Mouse (Mus musculus) testis, postnatal 10 days (tissue): ENCODE measurements around the gene Tmem39b.

ENCODE experiments used
- DNase-seq: peaks from one replicate; pipeline ENCODE4 v3.0.0; 2021; ENCODE audit warnings: low spot score

Tmem39b gene

GRCm38 (mm10) chr4:129683901-129684493 is 12.6 kb downstream of the Tmem39b start:
- no peak for DNase-seq

- DNase-seq = no peak
These were observed 14.8 kb downstream of the Tmem39b start for GRCm38 (mm10) chr4:129681837-129682236.

GRCm38 (mm10) chr4:129672878-129673449 is 23.7 kb downstream of the Tmem39b start:
- DNase-seq = no peak

- peak; percentile 91 for DNase-seq
These were observed 24.4 kb downstream of the Tmem39b start, which contains the start of gene Kpna6 for GRCm38 (mm10) chr4:129672083-129672877. TSS of gene Kpna6 (minus strand) at chr4:129672767.

GRCm38 (mm10) chr4:129671491-129672082 is 25.1 kb downstream of the Tmem39b start:
- peak; percentile 62 for DNase-seq

- DNase-seq = no peak
These were observed 34.3 kb downstream of the Tmem39b start for GRCm38 (mm10) chr4:129662255-129662813.

- DNase-seq = no peak
These were observed 35.1 kb downstream of the Tmem39b start for GRCm38 (mm10) chr4:129661584-129661983.

GRCm38 (mm10) chr4:129654770-129655169 is 41.9 kb downstream of the Tmem39b start:
- DNase-seq = no peak

GRCm38 (mm10) chr4:129650359-129650758 is 46.3 kb downstream of the Tmem39b start:
- no peak for DNase-seq

- DNase-seq = no peak
These were observed 48.0 kb downstream of the Tmem39b start for GRCm38 (mm10) chr4:129648656-129649055.

GRCm38 (mm10) chr4:129645204-129645603 is 51.4 kb downstream of the Tmem39b start:
- DNase-seq = no peak

- no peak for DNase-seq
These were observed 54.9 kb downstream of the Tmem39b start for GRCm38 (mm10) chr4:129641756-129642155.

- peak; percentile 98 for DNase-seq
These were observed 55.8 kb downstream of the Tmem39b start, which contains the start of gene Txlna for GRCm38 (mm10) chr4:129640638-129641467. TSS of gene Txlna (minus strand) at chr4:129641065.

- peak; percentile 64 for DNase-seq
These were observed 56.5 kb downstream of the Tmem39b start for GRCm38 (mm10) chr4:129640101-129640637.

- DNase-seq = peak; percentile 48
These were observed 57.4 kb downstream of the Tmem39b start for GRCm38 (mm10) chr4:129639221-129639620.

GRCm38 (mm10) chr4:129633852-129634251 is 62.8 kb downstream of the Tmem39b start:
- no peak for DNase-seq

- no peak for DNase-seq
These were observed 64.8 kb downstream of the Tmem39b start for GRCm38 (mm10) chr4:129631867-129632266.

GRCm38 (mm10) chr4:129630944-129631343 is 65.7 kb downstream of the Tmem39b start:
- no peak for DNase-seq
